Mouse (Mus musculus) c-Kit-positive CD71-positive TER-119-negative erythroid progenitor cells, embryonic 14.5 days (primary cell): Measurements from ENCODE around the gene Cuedc1.

Source experiments
- DNase-seq: peaks from one replicate; pipeline ENCODE4 v3.0.0-alpha.2; 2013; ENCODE audit warnings: low read depth

Cuedc1 gene

DNA sequence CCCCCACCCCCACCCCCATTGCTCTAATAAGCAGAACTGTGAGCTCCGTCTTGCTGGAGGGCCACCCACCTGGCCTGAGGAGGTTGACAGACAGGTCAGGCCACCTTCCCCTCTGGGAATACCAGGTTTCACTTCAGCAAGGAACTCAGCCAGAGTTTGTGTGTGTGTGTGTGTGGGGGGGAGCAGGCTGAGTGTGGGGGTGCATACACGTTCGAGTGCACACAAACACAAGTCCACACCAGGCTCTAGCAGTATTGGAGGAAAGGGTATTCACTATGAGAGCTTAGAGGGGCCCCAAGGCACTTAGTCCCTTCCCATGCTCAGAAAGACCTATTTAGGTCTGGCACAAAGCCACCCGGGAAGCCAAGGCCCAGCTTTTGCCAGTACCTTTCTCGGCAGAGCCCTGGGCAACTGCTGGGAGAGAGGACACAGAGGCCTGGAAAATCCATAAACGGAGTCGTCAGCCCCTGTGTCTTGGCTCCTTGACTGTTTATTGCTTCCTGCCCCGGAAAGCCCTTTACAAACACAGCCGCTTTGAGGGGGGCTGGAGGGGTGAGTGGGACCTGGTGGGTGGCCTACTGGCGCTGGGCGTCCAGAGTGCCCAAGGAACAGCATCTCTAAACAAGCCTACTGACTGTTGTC lies 50.9 kb downstream of the Cuedc1 start:
- DNase-seq, result no peak

GRCm38 (mm10) chr11:88151379-88152155 lies 53.7 kb downstream of the Cuedc1 start:
- no peak for DNase-seq

- DNase-seq, result no peak
Measured at GRCm38 (mm10) chr11:88153880-88154279, 56.0 kb downstream of the Cuedc1 start.

- DNase-seq, result no peak
Measured at GRCm38 (mm10) chr11:88154500-88154899, 56.6 kb downstream of the Cuedc1 start.

DNA sequence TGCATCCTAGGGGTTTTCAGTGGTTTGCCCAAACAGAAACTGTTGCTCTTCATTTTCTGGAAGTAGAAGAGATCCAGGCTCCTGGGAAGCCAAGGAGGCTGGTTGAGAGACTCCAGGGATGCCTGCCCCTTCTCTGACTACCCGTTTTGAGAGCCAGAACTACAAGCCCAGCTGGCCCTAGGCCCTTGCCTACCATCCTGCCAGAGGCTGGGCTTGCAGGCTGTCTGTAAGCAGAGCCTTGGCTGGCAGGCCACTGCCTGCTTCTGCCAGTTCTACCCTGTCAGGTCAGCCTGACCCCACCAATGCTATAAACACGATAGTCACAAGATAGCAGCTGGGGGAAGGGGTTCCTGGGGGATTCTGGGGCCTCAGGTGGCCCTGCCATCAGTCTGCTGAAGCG lies 57.6 kb downstream of the Cuedc1 start:
- no peak for DNase-seq

GRCm38 (mm10) chr11:88155998-88156397 lies 58.1 kb downstream of the Cuedc1 start:
- no peak for DNase-seq

GRCm38 (mm10) chr11:88156403-88156802 lies 58.5 kb downstream of the Cuedc1 start:
- DNase-seq, result no peak

GRCm38 (mm10) chr11:88158842-88159246 lies 61.0 kb downstream of the Cuedc1 start:
- DNase-seq, result no peak

DNA sequence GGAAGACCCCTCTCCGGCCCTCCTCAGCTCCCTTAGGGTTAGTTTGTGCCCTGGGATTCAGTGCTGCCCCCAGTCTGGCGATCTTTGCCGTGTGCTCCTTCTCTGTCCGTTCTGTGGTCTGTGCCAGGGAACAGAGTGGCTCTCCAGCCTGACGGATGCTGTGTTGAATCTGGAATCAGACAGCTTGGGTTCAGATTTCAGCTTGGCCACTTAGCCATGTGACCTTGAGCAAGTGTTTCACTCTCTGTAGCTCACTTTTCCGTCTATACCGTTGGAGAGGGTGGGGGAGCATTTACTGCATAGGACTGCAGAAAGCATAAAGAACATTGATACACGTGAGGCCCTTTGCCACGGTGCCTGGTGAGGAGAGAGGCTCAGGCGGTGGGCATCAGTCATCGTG lies 61.5 kb downstream of the Cuedc1 start:
- no peak for DNase-seq

GRCm38 (mm10) chr11:88160316-88160715 lies 62.5 kb downstream of the Cuedc1 start:
- DNase-seq, result no peak

GRCm38 (mm10) chr11:88161051-88161581 lies 63.3 kb downstream of the Cuedc1 start:
- no peak for DNase-seq

DNA sequence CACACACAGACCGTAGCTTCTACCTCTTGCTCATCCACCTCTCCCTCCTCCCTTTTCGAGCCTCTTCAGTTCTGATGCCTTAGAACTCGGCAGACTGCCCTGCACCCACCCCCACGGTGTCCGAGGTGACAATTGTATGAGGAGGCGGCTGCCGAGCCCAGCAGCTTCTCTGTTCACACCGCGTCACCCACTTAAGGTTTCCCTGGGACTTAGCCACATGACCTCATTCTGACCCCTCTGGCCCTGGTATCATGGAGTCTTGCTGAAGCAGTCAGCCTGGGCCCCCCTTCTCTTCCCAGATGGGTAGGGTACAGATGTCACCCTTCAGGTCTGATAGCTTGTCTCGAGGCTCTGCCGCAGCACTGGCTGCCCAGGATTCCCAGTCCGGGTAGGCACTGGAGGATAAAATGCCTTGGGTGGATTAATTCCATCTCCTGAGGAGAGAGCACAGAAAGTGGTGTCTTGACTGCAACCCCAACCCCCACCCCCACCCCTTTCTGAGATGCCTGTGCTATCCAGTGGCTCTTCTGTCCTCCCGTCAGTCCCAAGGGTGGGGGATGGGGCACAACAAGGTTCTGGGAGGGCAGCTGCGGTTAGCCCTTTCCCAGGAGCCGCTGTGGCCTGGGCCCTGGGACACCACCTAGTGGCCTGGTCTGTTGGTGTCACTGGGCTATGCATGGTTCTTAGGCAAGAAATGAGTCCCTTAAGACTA lies 63.9 kb downstream of the Cuedc1 start:
- peak; percentile 34 for DNase-seq

DNA sequence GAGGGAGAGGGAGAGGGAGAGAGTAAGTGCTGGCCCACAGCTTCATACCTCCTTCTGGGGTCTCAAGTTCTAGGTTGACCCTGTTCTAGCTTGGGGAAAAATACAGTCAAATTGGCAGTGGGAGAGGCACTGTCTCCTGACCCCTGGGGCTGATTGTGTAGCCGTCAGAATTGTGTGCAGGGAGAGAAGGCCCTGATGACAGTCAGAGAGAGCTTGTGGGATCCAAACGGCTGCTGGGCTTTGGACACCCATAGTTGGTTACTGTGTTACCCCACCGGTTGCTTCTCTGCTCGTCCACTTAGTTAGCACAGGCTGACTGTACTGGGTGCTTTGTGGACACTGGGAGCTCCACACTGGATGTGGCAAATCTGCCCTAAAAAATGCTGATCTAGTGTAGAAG lies 64.9 kb downstream of the Cuedc1 start:
- DNase-seq, result no peak

- DNase-seq, result no peak
Measured at GRCm38 (mm10) chr11:88164213-88164723, 66.4 kb downstream of the Cuedc1 start.

- no peak for DNase-seq
Measured at GRCm38 (mm10) chr11:88164801-88165377, 67.0 kb downstream of the Cuedc1 start.

DNA sequence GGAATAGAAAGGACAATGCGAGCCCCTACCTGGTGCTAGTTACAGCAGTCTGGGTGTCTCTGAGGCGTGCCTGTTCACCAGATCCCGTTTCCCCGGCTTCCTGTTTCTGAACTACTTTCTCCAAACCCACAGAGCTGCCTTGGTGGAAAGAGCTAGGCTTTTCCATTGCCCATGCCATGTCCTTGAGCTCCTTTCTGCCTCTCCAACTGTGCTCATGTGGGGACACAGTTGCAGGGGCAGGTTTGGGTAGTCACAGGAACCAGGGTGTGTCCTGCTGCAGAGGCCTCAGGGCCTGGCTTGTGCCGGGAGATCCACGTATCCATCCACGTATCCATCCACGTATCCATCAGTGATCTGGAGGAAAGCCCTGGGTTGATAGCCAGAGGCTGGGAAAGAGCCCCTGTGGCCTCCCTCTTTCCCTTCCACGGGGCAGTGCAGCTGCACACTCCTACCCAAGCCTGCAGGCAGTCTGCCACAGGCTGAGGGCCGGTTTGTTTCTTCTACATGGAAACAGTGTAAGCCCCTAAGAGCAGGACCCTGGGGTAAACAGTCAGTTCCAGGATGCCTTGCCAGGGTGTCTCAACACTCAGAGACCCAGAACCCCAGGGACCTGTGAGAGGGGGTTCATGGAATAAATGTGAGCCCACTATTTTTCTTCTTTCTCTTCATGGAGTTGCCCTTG lies 68.0 kb downstream of the Cuedc1 start:
- no peak for DNase-seq

- no peak for DNase-seq
Measured at GRCm38 (mm10) chr11:88166471-88166870, 68.6 kb downstream of the Cuedc1 start.

DNA sequence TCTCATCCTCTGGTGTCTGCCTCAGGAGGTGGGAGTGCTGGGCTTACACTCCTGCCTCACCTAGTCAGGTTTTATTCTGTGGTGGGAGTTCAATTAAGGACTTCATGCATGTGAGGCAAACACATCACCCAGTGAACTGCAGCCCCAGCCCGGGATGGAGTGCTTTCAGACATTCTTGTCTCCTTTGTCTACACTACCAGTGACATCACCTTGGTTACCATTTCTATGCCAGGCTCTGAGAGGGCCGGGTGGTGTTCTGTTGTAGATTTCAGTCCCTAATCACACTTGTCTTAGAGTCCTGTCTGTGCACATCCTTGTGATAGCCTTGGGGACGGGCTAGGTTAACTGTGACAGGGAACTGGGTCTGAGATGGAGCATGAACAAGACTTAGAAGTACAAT lies 70.8 kb downstream of the Cuedc1 start:
- no peak for DNase-seq

GRCm38 (mm10) chr11:88169531-88170040 lies 71.7 kb downstream of the Cuedc1 start:
- DNase-seq, result no peak

DNA sequence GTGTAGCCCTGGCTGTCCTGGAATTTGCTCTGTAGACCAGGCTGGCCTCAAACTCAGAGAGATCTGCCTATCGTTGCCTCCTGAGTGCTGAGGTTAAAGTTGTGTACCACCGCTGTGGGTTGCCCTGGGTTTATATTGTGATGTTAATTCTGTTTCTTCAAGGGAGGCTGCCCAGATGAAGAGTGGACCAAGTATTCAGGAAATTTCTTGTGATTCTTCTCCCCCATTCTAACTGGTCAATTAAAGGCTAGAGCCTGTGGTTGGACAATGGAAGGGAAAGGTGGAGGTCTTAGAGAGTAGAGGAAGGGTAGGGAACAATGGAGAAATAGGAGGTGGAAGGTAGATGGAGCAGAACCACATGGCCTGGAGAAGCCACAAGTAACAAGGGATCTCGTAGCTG lies 72.7 kb downstream of the Cuedc1 start:
- no peak for DNase-seq

DNA sequence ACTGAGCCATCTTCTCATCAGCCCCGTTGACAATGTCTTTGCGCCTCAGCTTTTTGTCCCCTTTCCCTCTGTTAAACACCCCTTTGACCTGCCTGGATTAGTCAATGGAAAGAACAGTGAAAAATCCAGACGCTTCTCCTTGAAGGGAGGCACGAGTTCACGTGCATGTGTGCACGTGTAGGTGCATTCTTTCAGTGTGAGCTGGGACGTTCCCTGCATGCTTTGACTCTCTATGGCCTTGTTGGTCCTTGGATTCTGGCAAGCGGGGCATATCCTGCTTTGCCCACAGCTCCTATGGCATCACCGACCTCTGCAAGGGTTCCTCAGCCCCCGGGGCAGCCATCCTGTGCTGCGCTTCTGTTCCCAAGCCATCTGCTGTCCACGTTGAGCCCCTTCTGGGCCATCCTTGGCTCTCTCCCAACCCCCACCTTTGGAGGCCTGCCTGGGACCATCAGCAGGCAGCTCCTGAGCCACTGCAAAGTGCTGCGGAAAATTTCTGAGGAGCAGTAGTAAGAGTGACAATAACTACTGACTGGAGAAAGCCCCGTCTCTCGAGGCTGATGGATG lies 74.1 kb downstream of the Cuedc1 start:
- no peak for DNase-seq
